Mouse (Mus musculus) embryonic facial prominence, embryonic 10.5 days (tissue): Measurements from ENCODE around the gene Lrch3. TPM values are rescaled to one million over a fixed set of nuclear protein-coding genes. Genes with fewer than 3 reads are reported as not detected.
"Not testable (repeated sequence)": the region's sequence is repeated elsewhere in the genome, so short reads cannot be mapped to it uniquely, and the experiment has no call there.

Experiments
- DNase-seq: peaks from one replicate; pipeline ENCODE4 v3.0.0-alpha.2; 2017; ENCODE audit warnings: low spot score
- H3K27ac ChIP-seq: fragments of 300-500 bp; sonication (generic); replicated peaks from 2 replicates; pipeline ENCODE4 v1.5.1; 2016; ENCODE audit warnings: mild to moderate bottlenecking
- H3K27me3 ChIP-seq: fragments of 300-500 bp; sonication (generic); replicated peaks from 2 replicates; pipeline ENCODE4 v1.6.1; 2016; ENCODE audit warnings: low read depth, mild to moderate bottlenecking; ENCODE audit not compliant: poor library complexity, severe bottlenecking
- H3K36me3 ChIP-seq: fragments of 300-500 bp; sonication (generic); replicated peaks from 2 replicates; pipeline ENCODE4 v1.6.1; 2016; ENCODE audit warnings: mild to moderate bottlenecking, moderate library complexity
- H3K4me1 ChIP-seq: fragments of 300-500 bp; sonication (generic); 2 replicates; pipeline ENCODE4 v1.6.1; 2016
- H3K4me3 ChIP-seq: fragments of 300-500 bp; sonication (generic); 2 replicates; pipeline ENCODE4 v1.5.1; 2016; ENCODE audit warnings: mild to moderate bottlenecking, moderate library complexity
- H3K9me3 ChIP-seq: fragments of 300-500 bp; sonication (generic); 2 replicates; pipeline ENCODE4 v1.6.1; 2016; ENCODE audit warnings: mild to moderate bottlenecking
- WGBS: fragments of 180-500 bp; shearing (Covaris S2); methylation state at CpG from one replicate; pipeline ENCODE4 v1.1.7; 2016; 5-methylcytosine and 5-hydroxymethylcytosine counted together
- polyA plus RNA-seq: library from polyadenylated mRNA; unstranded; fragments of >200 nt; fragmentation: Nextera tagmentation; extraction: Ambion mirVana; gene quantifications from 2 replicates; pipeline ENCODE4 v1.2.1, GENCODE M21; 2016

Lrch3 gene
- polyA plus RNA-seq, 1 experiment from 2014 or later, result 32.3 TPM

DNA sequence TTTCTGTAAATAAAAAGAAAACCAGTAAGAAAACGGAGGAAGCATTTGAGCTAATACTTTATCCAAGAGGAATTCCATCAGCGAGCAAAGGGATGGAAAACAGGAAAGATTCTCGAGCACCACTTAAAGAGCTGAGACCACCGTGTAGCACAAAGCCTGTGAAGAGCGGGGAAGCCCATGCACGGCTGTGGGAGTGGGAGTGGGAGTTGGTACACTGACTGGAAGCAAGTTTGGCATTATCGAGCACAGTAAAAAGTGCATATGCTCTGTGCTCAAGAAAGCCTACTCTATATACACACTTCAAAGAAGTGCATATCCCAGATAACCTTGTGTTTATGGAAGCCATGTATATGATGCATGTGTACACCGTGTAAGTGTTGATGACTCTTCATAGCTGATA is 13.1 kb downstream of the Lrch3 start:
- Histone ChIP-seq H3K27me3 (no peaks in the 10 kb centered on the region), H3K4me3 (no peak overlapping the region), H3K9me3 (no peaks in the 10 kb centered on the region), H3K27ac (no peak overlapping the region), H3K4me1 (peaks cover 4% of the 10 kb centered on the region; the same call in 1 of the 2 replicates), H3K36me3 (peaks cover 40% of the 10 kb centered on the region)
- WGBS, result 94% methylated on average over 8 of the region's 8 CpGs
- no peak for DNase-seq

DNA sequence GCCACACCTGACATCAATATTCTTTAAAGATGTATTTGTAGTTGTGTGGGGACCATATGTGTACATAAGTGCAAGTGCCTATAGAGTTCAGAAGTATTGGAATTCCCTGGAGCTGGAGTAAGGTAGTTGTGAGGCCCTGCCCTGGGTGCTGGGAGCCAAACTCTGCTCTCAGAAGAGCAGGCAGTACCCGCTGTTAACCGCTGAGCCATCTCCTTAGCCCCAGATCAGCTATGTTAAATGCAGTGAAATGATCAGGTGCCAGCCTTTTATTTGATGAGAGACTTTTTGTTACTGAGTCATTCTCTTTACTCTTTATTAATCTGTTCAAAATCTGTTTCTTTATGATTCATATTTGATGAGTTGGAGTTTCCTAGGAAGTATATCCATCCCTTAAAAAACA is 16.0 kb downstream of the Lrch3 start:
- H3K4me3 ChIP-seq, result no peak overlapping the region
- H3K27ac ChIP-seq, result no peak overlapping the region
- peaks cover 21% of the 10 kb centered on the region for H3K36me3 ChIP-seq
- no peak for DNase-seq
- H3K27me3 ChIP-seq, result no peaks in the 10 kb centered on the region
- H3K9me3 ChIP-seq, result no peaks in the 10 kb centered on the region
- 28% methylated on average over 2 of the region's 2 CpGs for WGBS
- peaks cover 4% of the 10 kb centered on the region; the same call in 1 of the 2 replicates for H3K4me1 ChIP-seq

DNA sequence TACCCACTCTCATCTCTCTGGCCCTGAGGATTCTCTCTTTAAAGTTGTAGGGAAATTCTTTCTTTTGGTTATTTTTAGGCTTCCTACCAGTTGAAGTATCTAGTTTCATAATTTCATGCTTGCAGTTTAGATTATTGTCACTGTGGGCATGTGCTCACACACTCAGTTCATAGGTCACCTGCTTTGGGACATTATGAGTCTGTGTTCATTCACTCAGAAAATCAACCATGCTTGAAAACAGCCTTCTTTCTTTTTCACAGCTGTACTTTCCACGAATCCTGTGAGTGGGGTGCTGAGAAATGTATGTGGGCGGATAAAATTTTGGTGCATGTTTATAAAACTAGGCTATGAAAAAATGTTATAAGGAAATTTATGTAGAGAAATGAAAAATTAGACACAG is 20.6 kb downstream of the Lrch3 start:
- H3K4me1 ChIP-seq, result peaks cover 19% of the 10 kb centered on the region
- H3K4me3 ChIP-seq, result no peak overlapping the region
- no peak overlapping the region for H3K27ac ChIP-seq
- 85% methylated on average over 2 of the region's 2 CpGs for WGBS
- H3K27me3 ChIP-seq, result no peaks in the 10 kb centered on the region
- DNase-seq, result no peak
- H3K36me3 ChIP-seq, result no peaks in the 10 kb centered on the region
- H3K9me3 ChIP-seq, result no peaks in the 10 kb centered on the region

DNA sequence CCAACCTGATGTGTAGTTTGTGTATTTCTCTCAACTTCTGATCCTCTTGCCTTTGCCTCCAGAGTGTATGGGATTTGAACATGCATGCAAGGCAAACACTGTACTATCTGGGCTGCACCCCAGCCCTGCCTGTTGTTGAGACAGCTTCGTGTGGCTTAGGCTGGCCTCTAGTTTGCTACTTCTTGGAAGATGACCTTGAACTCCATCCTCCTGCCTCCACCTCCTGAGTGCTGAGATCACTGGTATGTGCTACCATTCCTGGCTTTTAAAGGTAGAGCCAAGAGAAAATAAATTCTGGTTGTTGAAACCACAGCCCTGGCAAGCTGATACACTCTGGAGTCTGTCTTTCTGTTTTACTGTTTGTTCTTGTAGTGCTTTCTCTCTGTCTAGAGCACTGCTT is 21.2 kb downstream of the Lrch3 start:
- H3K27ac ChIP-seq, result no peak overlapping the region
- no peaks in the 10 kb centered on the region for H3K27me3 ChIP-seq
- no peaks in the 10 kb centered on the region for H3K36me3 ChIP-seq
- no peak overlapping the region for H3K4me3 ChIP-seq
- 80% methylated on average over 1 of the region's 1 CpGs for WGBS
- peaks cover 16% of the 10 kb centered on the region for H3K4me1 ChIP-seq
- DNase-seq, result no peak
- no peaks in the 10 kb centered on the region for H3K9me3 ChIP-seq

DNA sequence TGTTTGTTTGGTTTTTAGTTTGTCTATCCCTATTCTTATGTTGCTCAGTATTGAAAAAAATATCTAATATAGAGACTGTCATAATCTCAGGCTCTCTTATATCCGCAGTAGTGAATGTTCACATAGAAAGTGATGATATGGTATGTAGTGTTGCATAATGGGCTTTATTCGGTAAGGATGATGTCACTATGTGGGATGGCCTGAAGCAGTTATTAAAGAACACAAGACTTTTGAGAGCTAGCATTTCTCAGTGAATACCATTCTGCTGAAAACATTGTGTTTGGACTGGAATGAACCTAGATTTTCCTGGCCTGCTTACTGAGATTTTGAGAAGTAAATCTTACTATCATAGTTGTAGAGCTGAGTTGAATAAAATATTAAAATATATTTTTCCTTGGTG is 23.5 kb downstream of the Lrch3 start:
- Histone ChIP-seq H3K9me3 (no peaks in the 10 kb centered on the region), H3K27me3 (no peaks in the 10 kb centered on the region), H3K27ac (no peak overlapping the region), H3K4me1 (peaks cover 16% of the 10 kb centered on the region), H3K36me3 (no peaks in the 10 kb centered on the region), H3K4me3 (no peak overlapping the region)
- 82% methylated on average over 2 of the region's 2 CpGs for WGBS
- DNase-seq, result no peak

DNA sequence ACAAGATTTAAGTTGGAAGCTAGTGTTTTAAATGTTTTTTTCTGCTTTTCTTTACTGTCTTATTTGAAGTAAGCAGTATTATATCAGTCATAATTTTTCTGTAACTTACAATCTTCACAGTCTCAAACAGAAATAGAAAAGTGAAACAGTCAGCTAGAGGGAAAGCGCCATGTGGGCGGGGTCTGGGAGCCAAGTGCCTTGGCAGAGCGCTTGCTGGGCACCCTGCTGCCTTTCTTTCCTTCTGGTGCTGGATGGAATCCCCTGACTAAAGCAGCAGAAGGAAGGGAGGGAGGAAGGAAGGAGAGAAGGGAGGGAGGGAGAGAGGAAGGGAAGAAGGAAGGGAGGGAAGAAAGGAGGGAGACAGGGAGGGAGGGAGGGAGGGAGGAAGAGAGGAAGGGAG is 25.4 kb downstream of the Lrch3 start:
- H3K9me3 ChIP-seq, result not testable (repeated sequence)

DNA sequence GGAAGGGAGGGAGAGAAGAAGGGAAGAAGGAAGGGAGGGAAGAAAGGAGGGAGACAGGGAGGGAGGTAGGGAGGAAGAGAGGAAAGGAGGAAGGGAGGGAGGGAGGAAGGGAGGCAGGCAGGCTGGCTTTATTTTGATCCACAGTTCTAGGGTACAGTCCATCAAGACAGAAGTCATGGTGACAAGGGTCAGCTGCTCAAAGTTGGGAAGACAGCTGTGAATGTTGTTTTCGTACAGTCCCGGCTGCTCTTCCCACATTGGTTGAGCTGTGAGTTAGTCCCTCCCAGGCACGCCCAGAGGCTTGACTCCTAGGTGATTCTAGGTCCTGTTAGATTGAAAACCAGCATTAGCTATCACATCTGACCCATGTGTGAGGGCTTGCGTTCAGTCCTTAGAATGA is 25.8 kb downstream of the Lrch3 start:
- not testable (repeated sequence) for H3K9me3 ChIP-seq, H3K36me3 ChIP-seq, H3K27ac ChIP-seq, H3K27me3 ChIP-seq, H3K4me3 ChIP-seq, DNase-seq
- H3K4me1 ChIP-seq, result peaks cover 21% of the 10 kb centered on the region
- WGBS, result 84% methylated on average over 4 of the region's 4 CpGs

More for the DNA sequence above, 25.4 kb downstream of the Lrch3 start:
- not testable (repeated sequence) for H3K27ac ChIP-seq, H3K4me3 ChIP-seq, DNase-seq, H3K27me3 ChIP-seq, H3K36me3 ChIP-seq
- H3K4me1 ChIP-seq, result peaks cover 21% of the 10 kb centered on the region
- WGBS, result 28% methylated on average over 3 of the region's 3 CpGs

DNA sequence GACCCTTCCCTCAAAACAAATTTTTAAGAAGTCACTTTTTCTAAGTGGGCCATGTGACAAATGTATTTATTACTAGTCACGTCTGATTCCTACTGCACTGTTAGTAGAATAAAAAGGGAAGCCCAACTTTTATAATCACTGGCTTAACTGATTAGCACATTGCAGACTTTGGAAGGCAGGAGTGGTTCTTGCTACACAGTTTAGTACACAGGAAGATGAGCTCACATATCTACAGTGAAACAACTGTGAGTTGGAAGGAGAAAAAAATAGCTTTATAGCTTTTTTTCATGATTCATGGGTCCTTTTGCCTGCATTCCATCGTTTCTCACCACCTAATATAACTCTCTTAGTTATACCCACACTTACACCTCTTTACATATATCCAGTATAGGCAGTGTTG is 27.3 kb downstream of the Lrch3 start:
- not testable (repeated sequence) for H3K27me3 ChIP-seq, H3K36me3 ChIP-seq, H3K27ac ChIP-seq, DNase-seq, H3K4me3 ChIP-seq, H3K9me3 ChIP-seq
- WGBS, result 94% methylated on average over 2 of the region's 2 CpGs
- H3K4me1 ChIP-seq, result peaks cover 17% of the 10 kb centered on the region

DNA sequence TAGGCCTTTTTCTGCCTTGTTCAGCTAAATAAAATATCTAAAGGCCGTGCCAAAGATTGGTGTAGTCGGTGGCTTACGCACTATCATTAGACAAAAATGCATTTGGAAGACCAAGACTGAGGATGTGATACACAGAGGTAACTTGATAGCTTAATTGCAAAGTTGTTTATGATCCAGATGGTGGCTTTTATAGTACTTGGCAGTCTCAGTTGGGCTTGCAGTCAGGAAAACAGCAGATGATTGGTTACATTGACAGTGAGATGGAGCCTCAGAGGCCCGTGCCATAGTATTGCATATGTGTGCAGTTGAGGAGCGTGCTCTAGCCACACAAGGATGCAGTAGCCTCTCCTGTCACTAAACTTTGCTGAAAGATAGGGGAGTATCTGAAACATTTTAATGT is 28.8 kb downstream of the Lrch3 start:
- H3K27me3 ChIP-seq, result no peaks in the 10 kb centered on the region
- no peaks in the 10 kb centered on the region for H3K9me3 ChIP-seq
- no peak for DNase-seq
- peaks cover 14% of the 10 kb centered on the region for H3K4me1 ChIP-seq
- WGBS, result 77% methylated on average over 5 of the region's 5 CpGs
- H3K27ac ChIP-seq, result no peak overlapping the region
- no peaks in the 10 kb centered on the region for H3K36me3 ChIP-seq
- H3K4me3 ChIP-seq, result no peak overlapping the region

DNA sequence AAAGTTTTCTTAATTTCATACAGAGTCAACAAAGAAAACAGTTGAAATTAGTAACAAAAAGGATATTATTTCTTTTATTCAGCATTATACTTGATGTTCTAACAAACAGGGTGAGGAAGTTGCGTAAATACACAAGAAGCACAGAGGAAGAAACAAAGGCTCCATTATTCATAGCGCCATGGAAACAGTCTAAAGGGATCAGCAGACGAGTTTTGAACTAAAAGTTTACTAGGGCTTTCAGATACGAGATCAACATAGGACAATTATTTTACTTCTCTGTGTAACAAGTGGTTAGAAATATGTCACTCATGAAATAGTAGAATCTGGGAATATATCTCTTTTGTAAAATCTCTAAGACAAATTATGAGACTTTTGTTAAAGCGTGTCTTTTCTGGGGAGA is 31.5 kb downstream of the Lrch3 start:
- peaks cover 10% of the 10 kb centered on the region for H3K4me1 ChIP-seq
- WGBS, result 53% methylated on average over 5 of the region's 5 CpGs
- H3K9me3 ChIP-seq, result no peaks in the 10 kb centered on the region
- DNase-seq, result no peak
- no peak overlapping the region for H3K4me3 ChIP-seq
- H3K36me3 ChIP-seq, result peaks cover under 1% of the 10 kb centered on the region; the same call in 1 of the 2 replicates
- H3K27me3 ChIP-seq, result no peaks in the 10 kb centered on the region
- H3K27ac ChIP-seq, result no peak overlapping the region

DNA sequence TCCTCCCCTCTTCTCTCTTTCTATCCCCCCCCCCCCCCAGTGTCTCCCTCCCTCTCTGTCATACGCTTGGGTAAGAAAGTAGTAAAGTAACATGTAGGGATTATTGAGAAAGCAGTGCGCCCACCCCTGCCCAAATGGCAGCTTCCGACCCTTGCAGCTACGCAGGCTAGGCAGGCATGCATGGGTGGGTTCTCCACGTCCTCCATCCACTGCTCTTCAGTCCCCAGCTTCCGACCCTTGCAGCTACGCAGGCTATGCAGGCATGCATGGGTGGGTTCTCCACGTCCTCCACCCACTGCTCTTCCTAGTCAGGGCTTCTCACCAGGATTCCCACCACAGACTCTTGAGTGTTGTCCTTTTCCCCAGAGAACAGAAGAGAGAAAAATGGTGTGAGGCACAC is 34.1 kb downstream of the Lrch3 start:
- Histone ChIP-seq H3K27ac (no peak overlapping the region), H3K4me1 (peaks cover 5% of the 10 kb centered on the region; the same call in 1 of the 2 replicates), H3K36me3 (peaks cover 11% of the 10 kb centered on the region), H3K27me3 (no peaks in the 10 kb centered on the region), H3K9me3 (peaks cover 3% of the 10 kb centered on the region; the same call in 1 of the 2 replicates), H3K4me3 (no peak overlapping the region)
- 84% methylated on average over 8 of the region's 8 CpGs for WGBS
- DNase-seq, result no peak

DNA sequence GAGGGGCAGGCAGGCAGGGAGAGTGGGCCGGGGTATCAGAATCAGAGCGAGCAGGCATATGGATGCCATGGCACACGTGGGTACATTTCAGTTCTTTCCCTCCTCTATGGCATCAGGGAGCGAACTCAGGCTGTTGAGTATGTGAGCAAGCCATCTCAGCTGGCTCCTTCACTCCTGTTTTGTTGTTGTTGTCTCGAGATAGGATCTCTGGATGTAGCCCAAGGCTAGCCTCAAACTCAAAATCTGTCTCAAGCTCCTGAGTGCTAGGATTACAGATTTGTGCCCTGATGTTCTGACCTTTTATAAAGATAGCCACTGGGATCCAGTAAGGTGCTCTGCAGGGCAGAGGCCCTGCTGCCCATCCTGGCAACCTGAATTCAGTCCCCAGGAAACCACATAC is 34.8 kb downstream of the Lrch3 start:
- Histone ChIP-seq H3K9me3 (peaks cover 3% of the 10 kb centered on the region; the same call in 1 of the 2 replicates), H3K27me3 (no peaks in the 10 kb centered on the region), H3K4me3 (no peak overlapping the region), H3K36me3 (peaks cover 11% of the 10 kb centered on the region), H3K27ac (no peak overlapping the region), H3K4me1 (peaks cover 5% of the 10 kb centered on the region; the same call in 1 of the 2 replicates)
- DNase-seq, result no peak
- WGBS, result 82% methylated on average over 5 of the region's 5 CpGs

DNA sequence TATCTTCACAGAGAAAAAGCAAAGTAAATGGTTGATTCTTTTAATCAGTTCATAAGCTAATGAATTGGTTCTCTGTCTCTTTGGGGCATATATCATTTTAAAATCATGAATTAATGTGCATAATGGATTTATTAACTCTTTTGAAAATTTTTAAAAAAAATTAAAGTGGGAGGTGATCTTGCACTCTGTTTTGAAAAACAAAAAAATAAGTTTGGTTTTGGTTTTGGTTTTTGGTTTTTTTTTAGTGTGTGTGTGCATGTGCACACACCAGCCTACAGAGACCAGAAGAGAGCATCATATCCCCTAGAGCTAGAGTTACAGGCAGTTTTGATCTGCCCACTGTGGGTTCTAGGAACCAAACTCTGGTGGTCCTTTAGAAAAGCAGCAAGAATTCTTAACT is 35.4 kb downstream of the Lrch3 start:
- H3K4me3 ChIP-seq, result no peak overlapping the region
- no peaks in the 10 kb centered on the region for H3K27me3 ChIP-seq
- H3K9me3 ChIP-seq, result peaks cover 3% of the 10 kb centered on the region; the same call in 1 of the 2 replicates
- H3K36me3 ChIP-seq, result peaks cover 11% of the 10 kb centered on the region
- H3K27ac ChIP-seq, result no peak overlapping the region
- no peak for DNase-seq
- peaks cover 5% of the 10 kb centered on the region; the same call in 1 of the 2 replicates for H3K4me1 ChIP-seq

DNA sequence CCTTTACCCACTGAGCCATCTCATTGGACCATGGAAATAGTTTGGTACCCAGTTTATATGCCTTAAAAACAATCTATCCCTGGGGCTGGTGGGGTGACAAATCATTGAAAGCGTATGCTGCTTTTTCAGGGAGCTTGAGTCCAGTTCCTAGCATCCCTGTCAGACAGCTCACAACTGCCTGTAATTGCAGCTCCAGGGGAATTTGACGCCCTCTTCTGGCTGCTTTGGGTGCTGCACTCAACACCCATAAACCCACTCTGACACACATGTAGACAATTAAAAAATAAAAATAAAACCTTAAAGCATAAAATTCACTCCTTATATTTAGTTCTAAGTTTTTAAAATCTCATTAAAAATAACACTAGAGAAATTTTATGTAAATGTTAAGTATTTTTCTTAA is 37.2 kb downstream of the Lrch3 start:
- Histone ChIP-seq H3K36me3 (peaks cover 21% of the 10 kb centered on the region), H3K27me3 (no peaks in the 10 kb centered on the region), H3K4me1 (peaks cover 5% of the 10 kb centered on the region; the same call in 1 of the 2 replicates), H3K9me3 (peaks cover 3% of the 10 kb centered on the region; the same call in 1 of the 2 replicates), H3K4me3 (no peak overlapping the region), H3K27ac (no peak overlapping the region)
- WGBS, result 84% methylated on average over 2 of the region's 2 CpGs
- DNase-seq, result no peak
